Mouse (Mus musculus): ENCODE measurements at regions not wholly inside any gene's neighbourhood (a gene's known extent, or its start where the extent isn't known, plus 50 kb on each side); places are given as distances from the start of the nearest gene placed in this dataset.

- no peak for ATAC-seq
These were observed 138.4 kb downstream of the Tomm20 start for GRCm38 (mm10) chr8:126807171-126807768.

GRCm38 (mm10) chr8:126806591-126806990 lies 139.1 kb downstream of the Tomm20 start:
- ATAC-seq: no peak

- ATAC-seq: peak; percentile 35
These were observed 139.5 kb downstream of the Tomm20 start for GRCm38 (mm10) chr8:126806181-126806560.

GRCm38 (mm10) chr8:126805365-126806180 lies 140.1 kb downstream of the Tomm20 start:
- peak; percentile 76 for ATAC-seq

- peak; percentile 45 for ATAC-seq
These were observed 141.5 kb downstream of the Tomm20 start for GRCm38 (mm10) chr8:126804115-126804514.

GRCm38 (mm10) chr8:126802641-126803040 lies 143.0 kb downstream of the Tomm20 start:
- no peak for ATAC-seq

- no peak for ATAC-seq
These were observed 144.7 kb downstream of the Tomm20 start for GRCm38 (mm10) chr8:126800976-126801375.

DNA sequence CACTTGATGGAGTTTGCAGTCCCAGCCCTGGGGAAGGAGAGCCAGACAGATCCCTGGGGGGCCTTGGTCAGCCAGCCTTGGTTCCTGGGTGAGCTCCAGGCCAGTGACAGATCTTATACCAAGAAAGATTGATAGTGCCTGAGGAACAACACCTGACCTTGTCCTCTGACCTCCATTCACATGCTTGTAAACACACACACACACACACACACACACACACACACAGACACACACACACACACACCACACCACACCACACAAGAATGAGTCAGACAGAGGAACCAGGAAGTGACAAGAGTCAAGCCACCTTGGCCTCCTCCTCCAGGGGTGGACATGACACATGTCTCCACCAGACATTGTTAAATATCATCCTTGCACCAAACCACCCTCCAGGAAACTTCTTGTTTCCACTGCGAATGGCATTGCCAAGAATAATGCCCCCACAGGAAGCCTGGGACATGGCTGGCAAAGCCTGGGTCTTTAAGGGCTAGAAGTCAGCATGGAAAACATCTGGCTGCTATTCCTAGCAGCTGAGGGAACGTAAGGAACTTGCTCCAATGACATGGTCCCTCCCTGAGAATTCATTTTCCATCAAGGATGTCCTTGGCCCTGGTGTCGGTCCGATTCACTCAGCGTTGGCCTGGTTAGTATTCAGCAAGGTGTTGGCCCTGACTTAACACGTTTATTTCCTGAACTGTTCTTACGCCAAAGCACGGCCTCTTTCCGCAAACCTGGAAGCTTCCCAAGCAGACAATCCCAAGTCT lies 147.9 kb downstream of the Tomm20 start:
- peak; percentile 57 for ATAC-seq

- no peak for ATAC-seq
These were observed 152.0 kb downstream of the Tomm20 start for GRCm38 (mm10) chr8:126793657-126794056.

GRCm38 (mm10) chr8:126791069-126791468 lies 154.6 kb downstream of the Tomm20 start:
- no peak for ATAC-seq

GRCm38 (mm10) chr8:126790214-126790613 lies 155.4 kb downstream of the Tomm20 start:
- no peak for ATAC-seq

DNA sequence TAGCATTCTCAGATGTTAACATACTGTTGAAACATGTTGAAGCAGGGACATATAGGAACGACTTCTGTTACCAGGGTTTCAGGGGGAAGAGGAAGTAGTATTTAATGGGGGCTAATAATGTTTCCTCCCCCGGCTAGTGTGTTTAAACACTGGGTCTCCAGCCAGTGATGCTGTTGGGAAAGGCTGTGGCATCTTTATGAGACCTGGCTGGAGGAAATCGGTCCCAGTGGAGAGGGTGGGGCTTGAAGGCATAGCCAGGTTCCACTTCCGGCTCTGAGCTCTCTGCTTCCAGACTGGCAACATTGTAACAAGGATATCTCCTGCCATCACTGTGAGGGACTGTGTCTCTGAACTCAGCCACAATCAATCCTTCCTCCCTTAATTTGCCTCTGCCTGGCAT lies 156.6 kb downstream of the Tomm20 start:
- no peak for ATAC-seq

GRCm38 (mm10) chr8:126788669-126789068 lies 157.0 kb downstream of the Tomm20 start:
- ATAC-seq: no peak

GRCm38 (mm10) chr8:126787398-126787797 lies 158.2 kb downstream of the Tomm20 start:
- no peak for ATAC-seq

GRCm38 (mm10) chr8:126785211-126785610 lies 160.4 kb downstream of the Tomm20 start:
- no peak for ATAC-seq

DNA sequence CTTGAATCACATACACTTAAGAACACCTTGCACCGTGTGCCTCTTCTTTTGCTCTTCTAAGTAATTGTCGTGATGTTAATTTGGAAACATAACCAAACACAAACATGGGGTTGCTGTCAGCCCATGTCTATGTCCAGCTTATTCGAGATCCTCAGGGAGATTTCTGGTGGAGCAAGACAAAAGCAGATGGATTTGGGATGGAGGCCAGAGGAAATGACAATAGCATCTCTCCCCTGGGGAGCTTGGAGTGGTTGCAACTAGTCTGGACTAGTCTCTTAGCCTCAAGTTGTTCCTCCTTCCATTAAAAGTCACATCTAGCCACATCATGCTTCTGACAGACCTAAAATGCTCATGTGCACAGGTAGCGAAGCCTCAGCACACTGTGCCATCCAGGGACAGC lies 161.0 kb downstream of the Tomm20 start:
- ATAC-seq: no peak

DNA sequence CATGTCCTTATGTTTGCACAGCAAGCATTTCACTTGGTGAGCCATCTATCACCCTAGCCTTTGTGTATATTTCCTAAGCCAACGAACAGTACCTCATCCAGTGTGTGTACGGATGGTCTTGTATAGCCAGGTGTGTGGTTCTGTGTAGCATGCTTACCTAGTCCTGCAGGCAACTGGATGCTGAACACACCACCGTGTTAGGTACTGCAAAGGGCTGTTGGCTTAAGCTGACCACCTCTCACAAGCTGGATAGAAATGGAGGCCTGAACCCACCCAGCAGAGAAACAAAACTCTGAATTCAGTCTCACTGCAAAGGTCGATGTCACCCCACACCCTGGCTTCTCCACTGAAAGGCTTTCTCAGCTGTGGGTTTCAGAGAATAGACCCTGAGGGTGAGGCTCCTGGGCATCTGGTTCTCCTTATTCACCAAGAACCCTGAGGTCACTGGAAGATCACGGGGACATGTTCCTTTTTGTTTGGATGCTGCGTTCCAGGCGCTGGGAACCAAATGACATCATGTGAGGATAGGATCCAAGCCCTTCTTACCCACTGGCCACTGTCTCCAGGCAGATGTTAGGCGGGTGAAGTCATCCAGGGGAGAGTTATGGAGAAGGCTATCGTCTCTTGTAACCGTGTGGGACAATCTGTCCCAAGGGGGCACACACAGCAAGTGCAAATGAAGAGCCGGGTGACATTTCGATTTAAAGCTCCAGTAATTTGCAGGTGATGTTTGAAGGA lies 161.8 kb downstream of the Tomm20 start:
- no peak for ATAC-seq

DNA sequence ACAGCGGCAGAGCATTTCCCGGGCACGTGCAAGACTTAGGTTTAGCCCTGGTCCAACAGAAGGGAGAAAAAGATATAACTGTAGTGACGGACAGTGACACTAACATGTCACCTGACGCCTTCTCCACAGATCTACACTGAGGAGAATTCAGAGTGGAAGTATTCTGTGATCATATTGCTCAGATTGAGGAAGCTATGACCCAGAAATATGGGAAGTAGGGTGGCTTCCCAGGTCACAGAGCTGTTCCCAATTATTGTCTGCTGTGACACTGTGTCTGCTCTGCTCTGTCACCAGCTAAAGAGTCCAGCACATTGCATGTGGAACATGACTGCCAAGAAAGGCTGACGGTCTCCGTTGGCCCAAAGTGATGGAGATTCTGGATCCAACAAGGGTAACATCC lies 167.0 kb downstream of the Tomm20 start:
- ATAC-seq: no peak

GRCm38 (mm10) chr8:126778131-126778530 lies 167.5 kb downstream of the Tomm20 start:
- no peak for ATAC-seq

- ATAC-seq: no peak
These were observed 168.8 kb downstream of the Tomm20 start for GRCm38 (mm10) chr8:126776605-126777469.

DNA sequence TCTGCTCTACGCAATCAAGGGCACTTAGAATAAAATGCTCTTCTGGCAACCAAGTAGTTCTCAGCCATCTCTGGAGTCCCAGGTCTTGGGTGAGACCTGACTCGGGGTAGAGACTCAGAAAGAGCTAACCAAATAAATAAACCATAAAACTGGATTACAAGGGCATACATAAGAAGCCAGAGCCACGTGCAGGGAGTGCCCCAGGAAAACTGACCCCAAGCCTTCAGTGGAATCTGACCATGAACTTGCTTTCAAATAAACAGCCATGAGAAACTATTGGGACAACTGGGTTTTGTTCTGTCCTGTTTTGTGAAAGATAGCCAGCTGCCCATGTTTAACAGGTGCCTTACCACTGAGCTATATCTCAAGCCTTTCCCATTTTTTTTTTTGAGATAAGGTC lies 170.3 kb downstream of the Tomm20 start:
- no peak for ATAC-seq

GRCm38 (mm10) chr8:126774816-126775215 lies 170.8 kb downstream of the Tomm20 start:
- no peak for ATAC-seq
